Mouse (Mus musculus): ENCODE data around the gene Nbdy. TPM values are rescaled to one million over a fixed set of nuclear protein-coding genes. Genes with fewer than 3 reads are reported as not detected.

Gene Nbdy
- 118 and 127 TPM in 2 replicates for polyA plus RNA-seq (2014; fragmentation: Nextera tagmentation; extraction: Ambion mirVana)

GRCm38 (mm10) chrX:153723110-153723916 lies at the start of gene Nbdy:
Nbdy (plus strand) TSS chrX:153723590.
- Histone ChIP-seq H3K4me1 (ENCODE audit: control insufficient read depth, insufficient read depth, low read length) (no peaks in the 10 kb centered on the region), H3K27ac (ENCODE audit: low read depth, low read length) (peak within 1 kb of the TSS; percentile 78), H3K9me3 (replicated peaks; ENCODE audit: control insufficient read depth, low read length) (no peaks in the 10 kb centered on the region), H3K4me3 (ENCODE audit: low read depth, low read length) (peak within 1 kb of the TSS; percentile 46), H3K9ac (ENCODE audit: low read length) (peak within 1 kb of the TSS; percentile 68), H3K27me3 (replicated peaks; ENCODE audit: control insufficient read depth, insufficient read depth, low read length) (no peaks in the 10 kb centered on the region), H3K36me3 (ENCODE audit: control insufficient read depth, insufficient read depth, low read length) (no peaks in the 10 kb centered on the region), H3K4me2 (ENCODE audit: low read length) (peak within 1 kb of the TSS; percentile 51)
- 25% methylated on average over 32 of the region's 32 CpGs for WGBS
- DNase-seq (ENCODE audit: low spot score), result peak; percentile 81
- ATAC-seq, result peak; percentile 88

GRCm38 (mm10) chrX:153695782-153696395 lies 27.5 kb upstream of the Nbdy start, which contains the start of gene Kctd12b:
Kctd12b (minus strand) TSS chrX:153696391.
- H3K27ac ChIP-seq (ENCODE audit: low read depth, low read length), result no peak within 1 kb of the TSS
- peak; percentile 14 for DNase-seq (ENCODE audit: low spot score)
- no peak for ATAC-seq

GRCm38 (mm10) chrX:153700463-153700862 lies 22.9 kb upstream of the Nbdy start:
- no peaks in the 10 kb centered on the region for H3K27me3 ChIP-seq (replicated peaks; ENCODE audit: control insufficient read depth, insufficient read depth, low read length)
- DNase-seq (ENCODE audit: low spot score), result peak; percentile 54
- 61% methylated on average over 3 of the region's 3 CpGs for WGBS
- no peaks in the 10 kb centered on the region for H3K4me1 ChIP-seq (ENCODE audit: control insufficient read depth, insufficient read depth, low read length)
- ATAC-seq, result no peak; the same call in 1 of the 2 replicates
- H3K9ac ChIP-seq (ENCODE audit: low read length), result no peak overlapping the region
- H3K27ac ChIP-seq (ENCODE audit: low read depth, low read length), result no peak overlapping the region
- no peaks in the 10 kb centered on the region for H3K36me3 ChIP-seq (ENCODE audit: control insufficient read depth, insufficient read depth, low read length)
- H3K4me3 ChIP-seq (ENCODE audit: low read depth, low read length), result no peak overlapping the region
- H3K9me3 ChIP-seq (replicated peaks; ENCODE audit: control insufficient read depth, low read length), result no peaks in the 10 kb centered on the region
- no peak overlapping the region for H3K4me2 ChIP-seq (ENCODE audit: low read length)

More at GRCm38 (mm10) chrX:153695782-153696395, 27.5 kb upstream of the Nbdy start, which contains the start of gene Kctd12b:
- 31% methylated on average over 11 of the region's 11 CpGs for WGBS
- no peak within 1 kb of the TSS for H3K9ac ChIP-seq (ENCODE audit: low read length)
- no peaks in the 10 kb centered on the region for H3K36me3 ChIP-seq (ENCODE audit: control insufficient read depth, insufficient read depth, low read length)
- H3K4me2 ChIP-seq (ENCODE audit: low read length), result peak within 1 kb of the TSS; percentile 34
- H3K4me3 ChIP-seq (ENCODE audit: low read depth, low read length), result peak within 1 kb of the TSS; percentile 3
- H3K27me3 ChIP-seq (replicated peaks; ENCODE audit: control insufficient read depth, insufficient read depth, low read length), result no peaks in the 10 kb centered on the region
- H3K9me3 ChIP-seq (replicated peaks; ENCODE audit: control insufficient read depth, low read length), result no peaks in the 10 kb centered on the region
- H3K4me1 ChIP-seq (ENCODE audit: control insufficient read depth, insufficient read depth, low read length), result no peaks in the 10 kb centered on the region

- Histone ChIP-seq H3K4me1 (ENCODE audit: control insufficient read depth, insufficient read depth, low read length) (no peaks in the 10 kb centered on the region), H3K36me3 (ENCODE audit: control insufficient read depth, insufficient read depth, low read length) (no peaks in the 10 kb centered on the region), H3K9ac (ENCODE audit: low read length) (no peak overlapping the region), H3K9me3 (replicated peaks; ENCODE audit: control insufficient read depth, low read length) (no peaks in the 10 kb centered on the region), H3K4me3 (ENCODE audit: low read depth, low read length) (no peak overlapping the region), H3K27ac (ENCODE audit: low read depth, low read length) (no peak overlapping the region), H3K27me3 (replicated peaks; ENCODE audit: control insufficient read depth, insufficient read depth, low read length) (no peaks in the 10 kb centered on the region), H3K4me2 (ENCODE audit: low read length) (no peak overlapping the region)
- WGBS, result 36% methylated on average over 4 of the region's 4 CpGs
- DNase-seq (ENCODE audit: low spot score) (peak; percentile 59), ATAC-seq (peak; percentile 42; the same call in 1 of the 2 replicates)
These were observed 15.7 kb upstream of the Nbdy start for GRCm38 (mm10) chrX:153707735-153708134.

- no peaks in the 10 kb centered on the region for H3K9me3 ChIP-seq (replicated peaks; ENCODE audit: control insufficient read depth, low read length)
- H3K4me2 ChIP-seq (ENCODE audit: low read length), result no peak overlapping the region
- ATAC-seq (no peak), DNase-seq (ENCODE audit: low spot score) (no peak)
- H3K4me1 ChIP-seq (ENCODE audit: control insufficient read depth, insufficient read depth, low read length), result no peaks in the 10 kb centered on the region
- no peak overlapping the region for H3K9ac ChIP-seq (ENCODE audit: low read length)
- H3K27me3 ChIP-seq (replicated peaks; ENCODE audit: control insufficient read depth, insufficient read depth, low read length), result no peaks in the 10 kb centered on the region
- H3K4me3 ChIP-seq (ENCODE audit: low read depth, low read length), result no peak overlapping the region
- H3K36me3 ChIP-seq (ENCODE audit: control insufficient read depth, insufficient read depth, low read length), result no peaks in the 10 kb centered on the region
- WGBS, result 84% methylated on average over 2 of the region's 2 CpGs
- H3K27ac ChIP-seq (ENCODE audit: low read depth, low read length), result no peak overlapping the region
These were observed 6.7 kb upstream of the Nbdy start for GRCm38 (mm10) chrX:153716716-153717115.

GRCm38 (mm10) chrX:153719602-153720001 lies 3.8 kb upstream of the Nbdy start:
- H3K27ac ChIP-seq (ENCODE audit: low read depth, low read length), result no peak overlapping the region
- DNase-seq (ENCODE audit: low spot score), result peak; percentile 56
- no peak overlapping the region for H3K9ac ChIP-seq (ENCODE audit: low read length)
- no peak overlapping the region for H3K4me2 ChIP-seq (ENCODE audit: low read length)
- no peaks in the 10 kb centered on the region for H3K9me3 ChIP-seq (replicated peaks; ENCODE audit: control insufficient read depth, low read length)
- H3K36me3 ChIP-seq (ENCODE audit: control insufficient read depth, insufficient read depth, low read length), result no peaks in the 10 kb centered on the region
- no peak for ATAC-seq
- H3K27me3 ChIP-seq (replicated peaks; ENCODE audit: control insufficient read depth, insufficient read depth, low read length), result no peaks in the 10 kb centered on the region
- no peak overlapping the region for H3K4me3 ChIP-seq (ENCODE audit: low read depth, low read length)
- no peaks in the 10 kb centered on the region for H3K4me1 ChIP-seq (ENCODE audit: control insufficient read depth, insufficient read depth, low read length)
- 32% methylated on average over 4 of the region's 4 CpGs for WGBS

GRCm38 (mm10) chrX:153724400-153724799 lies 1.0 kb downstream of the Nbdy start:
- ATAC-seq, result peak; percentile 49; the same call in 1 of the 2 replicates
- 35% methylated on average over 3 of the region's 3 CpGs for WGBS

GRCm38 (mm10) chrX:153735697-153736096 lies 12.3 kb downstream of the Nbdy start:
- 0 out of 2 replicates have a peak, but pooled peaks cover 5% of the 10 kb centered on the region for H3K36me3 ChIP-seq (ENCODE audit: control insufficient read depth, insufficient read depth, low read length)
- WGBS, result 71% methylated on average over 4 of the region's 4 CpGs
- no peaks in the 10 kb centered on the region for H3K27me3 ChIP-seq (replicated peaks; ENCODE audit: control insufficient read depth, insufficient read depth, low read length)
- H3K4me1 ChIP-seq (ENCODE audit: control insufficient read depth, insufficient read depth, low read length), result no peaks in the 10 kb centered on the region
- H3K27ac ChIP-seq (ENCODE audit: low read depth, low read length), result no peak overlapping the region
- H3K4me2 ChIP-seq (ENCODE audit: low read length), result no peak overlapping the region
- DNase-seq (ENCODE audit: low spot score) (peak; percentile 19), ATAC-seq (no peak)
- H3K4me3 ChIP-seq (ENCODE audit: low read depth, low read length), result no peak overlapping the region
- H3K9me3 ChIP-seq (replicated peaks; ENCODE audit: control insufficient read depth, low read length), result no peaks in the 10 kb centered on the region
- H3K9ac ChIP-seq (ENCODE audit: low read length), result no peak overlapping the region

More at GRCm38 (mm10) chrX:153724400-153724799, 1.0 kb downstream of the Nbdy start:
- Histone ChIP-seq H3K9ac (ENCODE audit: low read length) (peak overlapping the region; percentile 47), H3K9me3 (replicated peaks; ENCODE audit: control insufficient read depth, low read length) (no peaks in the 10 kb centered on the region), H3K4me2 (ENCODE audit: low read length) (peak overlapping the region; percentile 51), H3K36me3 (ENCODE audit: control insufficient read depth, insufficient read depth, low read length) (no peaks in the 10 kb centered on the region), H3K27ac (ENCODE audit: low read depth, low read length) (peak overlapping the region; percentile 46; the same call in 1 of the 2 replicates), H3K4me1 (ENCODE audit: control insufficient read depth, insufficient read depth, low read length) (no peaks in the 10 kb centered on the region), H3K4me3 (ENCODE audit: low read depth, low read length) (peak overlapping the region; percentile 46), H3K27me3 (replicated peaks; ENCODE audit: control insufficient read depth, insufficient read depth, low read length) (no peaks in the 10 kb centered on the region)
- DNase-seq (ENCODE audit: low spot score), result peak; percentile 68

All from forebrain, embryonic 14.5 days (tissue).